Mouse (Mus musculus) monocyte, adult 2 months (primary cell): ENCODE data around the gene Prnd.
A peak's percentile ranks its signal among the peaks of the same experiment; 100 is the strongest.

Experiments
- DNase-seq, 2 experiments: peaks; one replicate each; pipeline ENCODE4 v3.0.0; 2022; ENCODE audit warnings: low spot score in 2 of 2, low read depth in 1 of 2

The Prnd gene

GRCm38 (mm10) chr2:131950598-131951095 is at the start of gene Prnd:
Gene Prnd (plus strand): TSS chr2:131950861.
- no peak for DNase-seq

GRCm38 (mm10) chr2:131902423-131902822 is 48.2 kb upstream of the Prnd start:
- DNase-seq, result no peak

GRCm38 (mm10) chr2:131902867-131903266 is 47.8 kb upstream of the Prnd start:
- no peak for DNase-seq

GRCm38 (mm10) chr2:131905025-131905424 is 45.6 kb upstream of the Prnd start:
- no peak for DNase-seq

- peak in 1 of 2 experiments; percentile 9 for DNase-seq
Measured at GRCm38 (mm10) chr2:131905776-131906175, 44.9 kb upstream of the Prnd start.

GRCm38 (mm10) chr2:131906266-131906665 is 44.4 kb upstream of the Prnd start:
- no peak for DNase-seq

GRCm38 (mm10) chr2:131906846-131907245 is 43.8 kb upstream of the Prnd start:
- DNase-seq, result no peak

- no peak for DNase-seq
Measured at GRCm38 (mm10) chr2:131907311-131907710, 43.4 kb upstream of the Prnd start.

GRCm38 (mm10) chr2:131908351-131908861 is 42.3 kb upstream of the Prnd start:
- DNase-seq, result no peak

GRCm38 (mm10) chr2:131908906-131909305 is 41.8 kb upstream of the Prnd start:
- no peak for DNase-seq

GRCm38 (mm10) chr2:131909683-131910572 is 40.7 kb upstream of the Prnd start, which contains the start of the genes Prnp and Prn:
Gene Prnp (plus strand): TSS chr2:131909928.
Gene Prn (plus strand): TSS chr2:131909957.
- peak; percentile 10 to 52 for DNase-seq

GRCm38 (mm10) chr2:131910847-131911246 is 39.8 kb upstream of the Prnd start:
- DNase-seq, result no peak

- DNase-seq, result no peak
Measured at GRCm38 (mm10) chr2:131911341-131911740, 39.3 kb upstream of the Prnd start.

GRCm38 (mm10) chr2:131912526-131913258 is 38.0 kb upstream of the Prnd start:
- no peak for DNase-seq

GRCm38 (mm10) chr2:131932275-131932902 is 18.3 kb upstream of the Prnd start:
- no peak for DNase-seq

GRCm38 (mm10) chr2:131933013-131933412 is 17.6 kb upstream of the Prnd start:
- DNase-seq, result no peak

GRCm38 (mm10) chr2:131933598-131933997 is 17.1 kb upstream of the Prnd start:
- no peak for DNase-seq

GRCm38 (mm10) chr2:131934243-131934642 is 16.4 kb upstream of the Prnd start:
- DNase-seq, result no peak

- no peak for DNase-seq
Measured at GRCm38 (mm10) chr2:131935390-131936105, 15.1 kb upstream of the Prnd start.

GRCm38 (mm10) chr2:131936410-131936809 is 14.3 kb upstream of the Prnd start:
- no peak for DNase-seq
